Mouse (Mus musculus) ES-Bruce4 (cell line): ENCODE results near the gene Ddi2.

Source experiments
- CTCF ChIP-seq: IDR thresholded peaks from one replicate; pipeline ENCODE4 v1.8.1; 2011; ENCODE audit warnings: low read depth, low read length
- EP300 ChIP-seq: IDR thresholded peaks from 2 replicates; pipeline ENCODE4 v1.6.1; 2011; ENCODE audit warnings: low read depth, low read length; ENCODE audit not compliant: insufficient read depth
- POLR2A ChIP-seq: IDR thresholded peaks from one replicate; pipeline ENCODE4 v1.8.1; 2011; ENCODE audit warnings: low read length; ENCODE audit not compliant: insufficient read depth

GRCm38 (mm10) chr4:141766316-141766667 lies 43.1 kb upstream of the Ddi2 start:
- no peak for TF ChIP-seq CTCF
- no peak for TF ChIP-seq POLR2A
- TF ChIP-seq EP300 = no peak
